Mouse (Mus musculus) lung, embryonic 14.5 days (tissue): ENCODE measurements at regions not wholly inside any gene's neighbourhood (a gene's known extent, or its start where the extent isn't known, plus 50 kb on each side); places are given as distances from the start of the nearest gene placed in this dataset.

ENCODE experiments used
- ATAC-seq: fragments of 200-750 bp; cut with Nextera tagmentation; 2 replicates; pipeline ENCODE4 v1.8.0; 2017; ENCODE audit warnings: mild to moderate bottlenecking, moderate TSS enrichment, moderate library complexity; ENCODE audit not compliant: insufficient read depth
- DNase-seq: peaks from one replicate; pipeline ENCODE4 v3.0.0-alpha.2; 2015
- H3K27ac ChIP-seq: fragments of 300-500 bp; sonication (generic); 2 replicates; pipeline ENCODE4 v1.5.1; 2014; ENCODE audit warnings: low read depth, mild to moderate bottlenecking, moderate library complexity
- H3K27me3 ChIP-seq: fragments of 300-500 bp; sonication (generic); 2 replicates; pipeline ENCODE4 v1.6.1; 2014; ENCODE audit warnings: low read length, control low read depth; ENCODE audit not compliant: insufficient read depth
- H3K36me3 ChIP-seq: fragments of 300-500 bp; sonication (generic); 2 replicates; pipeline ENCODE4 v1.6.1; 2014; ENCODE audit warnings: control low read depth; ENCODE audit not compliant: insufficient read depth
- H3K4me1 ChIP-seq: fragments of 300-500 bp; sonication (generic); 2 replicates; pipeline ENCODE4 v1.6.1; 2014; ENCODE audit warnings: antibody characterized with exemption, control low read depth; ENCODE audit not compliant: insufficient read depth
- H3K4me2 ChIP-seq: fragments of 300-500 bp; sonication (generic); 2 replicates; pipeline ENCODE4 v1.6.1; 2014; ENCODE audit warnings: mild to moderate bottlenecking
- H3K4me3 ChIP-seq: fragments of 300-500 bp; sonication (generic); 2 replicates; pipeline ENCODE4 v1.5.1; 2014; ENCODE audit warnings: low read depth, low read length
- H3K9ac ChIP-seq: fragments of 300-500 bp; sonication (generic); 2 replicates; pipeline ENCODE4 v1.6.1; 2014
- H3K9me3 ChIP-seq: fragments of 300-500 bp; sonication (generic); 2 replicates; pipeline ENCODE4 v1.6.1; 2016; ENCODE audit warnings: low read depth, low read length, control low read depth
- CTCF ChIP-seq: IDR thresholded peaks from 2 replicates; pipeline ENCODE4 v1.5.1; 2016; ENCODE audit warnings: antibody characterized with exemption, low read depth
- WGBS: fragments of 180-500 bp; shearing (Covaris S2); extraction: QIAGEN DNeasy Blood & Tissue Kit; methylation state at CpG from one replicate; pipeline ENCODE4 v1.1.7; 2014; 5-methylcytosine and 5-hydroxymethylcytosine counted together

DNA sequence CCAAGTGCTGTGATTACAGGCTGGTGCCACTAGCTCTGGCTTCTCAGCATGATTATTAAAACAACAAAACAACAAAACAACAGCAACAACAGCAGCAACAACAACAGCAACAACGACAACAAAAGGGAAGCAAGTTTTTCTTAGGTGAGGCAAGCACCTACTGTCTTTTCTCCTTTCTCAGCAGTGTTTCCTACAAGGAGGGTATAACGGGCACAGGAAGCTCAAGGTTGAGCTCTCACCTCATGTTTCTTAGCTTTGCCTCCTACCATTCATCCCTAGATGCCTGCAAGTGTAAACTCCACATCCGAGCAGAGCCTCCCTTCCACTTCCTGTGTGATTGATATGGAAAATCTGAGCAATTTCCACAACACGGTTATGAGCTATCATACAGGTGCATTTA, 128.1 kb upstream of the Mpdz start:
- 50% methylated on average over 4 of the region's 4 CpGs for WGBS

DNA sequence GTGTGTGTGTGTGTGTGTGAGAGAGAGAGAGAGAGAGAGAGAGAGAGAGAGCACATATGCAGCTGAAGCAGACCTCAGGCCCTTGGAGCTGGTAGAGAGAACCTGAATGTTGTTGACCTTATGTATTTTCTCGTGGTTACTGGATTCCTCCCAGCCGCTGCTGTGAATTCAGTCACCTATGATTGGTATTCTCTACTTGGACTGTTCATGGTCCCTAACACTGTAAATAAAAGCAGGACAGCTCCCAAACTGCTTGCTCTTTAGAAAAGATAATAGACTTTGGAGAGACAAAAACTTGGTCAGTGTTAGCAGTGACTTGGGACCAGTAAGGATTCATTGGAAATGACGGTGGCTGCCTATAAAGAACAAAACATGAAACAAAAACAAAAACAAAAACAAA, 126.9 kb upstream of the Mpdz start:
- 80% methylated on average over 3 of the region's 3 CpGs for WGBS
- no peak for ATAC-seq

More for the DNA sequence above, 128.1 kb upstream of the Mpdz start:
- TF ChIP-seq CTCF, result no peak
- DNase-seq (no peak), ATAC-seq (no peak)
- Histone ChIP-seq H3K27ac (no peak overlapping the region), H3K9ac (no peak overlapping the region), H3K9me3 (no peaks in the 10 kb centered on the region), H3K4me1 (peaks cover 7% of the 10 kb centered on the region), H3K27me3 (no peaks in the 10 kb centered on the region), H3K4me3 (no peak overlapping the region), H3K36me3 (no peaks in the 10 kb centered on the region), H3K4me2 (no peak overlapping the region)

DNA sequence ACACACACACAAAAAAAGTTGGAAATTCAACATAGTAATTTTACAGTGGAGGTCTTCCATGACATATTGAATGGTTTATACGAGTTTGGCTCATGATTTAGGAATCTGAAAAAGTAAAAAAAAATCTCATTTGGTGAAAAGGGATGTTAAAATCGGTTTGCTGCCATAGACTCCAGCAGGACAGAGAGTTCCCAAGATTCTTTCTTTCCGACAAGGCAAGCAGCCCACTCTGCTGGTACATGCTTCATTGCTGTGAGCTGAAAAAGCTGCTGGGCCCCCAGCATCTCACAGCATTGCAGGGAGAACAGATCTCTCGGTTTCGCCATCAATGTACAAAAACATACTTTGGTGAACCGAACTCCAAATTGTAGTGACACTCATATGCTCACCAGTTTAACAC, 125.8 kb upstream of the Mpdz start:
- H3K9me3 ChIP-seq, result no peaks in the 10 kb centered on the region
- H3K4me1 ChIP-seq, result peaks cover 11% of the 10 kb centered on the region
- H3K27me3 ChIP-seq, result no peaks in the 10 kb centered on the region
- H3K4me2 ChIP-seq, result no peak overlapping the region
- no peak overlapping the region for H3K9ac ChIP-seq
- H3K36me3 ChIP-seq, result no peaks in the 10 kb centered on the region
- WGBS, result 70% methylated on average over 6 of the region's 6 CpGs
- DNase-seq, result no peak
- no peak overlapping the region; the same call in 1 of the 2 replicates for H3K27ac ChIP-seq
- TF ChIP-seq CTCF, result no peak
- no peak for ATAC-seq
- H3K4me3 ChIP-seq, result no peak overlapping the region

More for the DNA sequence above, 126.9 kb upstream of the Mpdz start:
- no peaks in the 10 kb centered on the region for H3K9me3 ChIP-seq
- no peaks in the 10 kb centered on the region for H3K36me3 ChIP-seq
- peaks cover 11% of the 10 kb centered on the region for H3K4me1 ChIP-seq
- DNase-seq, result no peak
- no peak for TF ChIP-seq CTCF
- no peak overlapping the region for H3K27ac ChIP-seq
- no peaks in the 10 kb centered on the region for H3K27me3 ChIP-seq
- no peak overlapping the region for H3K4me3 ChIP-seq
- H3K9ac ChIP-seq, result no peak overlapping the region
- no peak overlapping the region for H3K4me2 ChIP-seq

DNA sequence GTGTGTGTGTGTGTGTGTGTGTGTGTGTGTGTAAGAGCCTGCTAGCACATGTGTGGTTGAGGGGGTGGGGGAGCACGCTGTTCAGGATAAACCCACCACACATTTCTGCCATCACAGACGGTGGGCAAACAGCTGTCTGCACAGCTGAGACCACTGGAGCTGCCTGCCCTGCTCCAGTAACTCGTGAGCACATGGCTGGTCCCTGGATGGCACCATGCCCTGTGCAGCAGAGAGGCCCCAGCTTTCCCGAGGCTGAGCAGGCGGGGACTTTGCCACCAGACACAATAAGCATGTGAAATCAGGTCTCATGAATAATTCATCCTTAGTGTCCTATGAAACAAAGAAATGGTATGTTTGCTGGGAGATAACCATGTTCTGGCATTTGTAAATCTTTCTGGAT, 125.3 kb upstream of the Mpdz start:
- H3K9me3 ChIP-seq, result no peaks in the 10 kb centered on the region
- DNase-seq, result no peak
- H3K9ac ChIP-seq, result no peak overlapping the region
- TF ChIP-seq CTCF, result no peak
- no peaks in the 10 kb centered on the region for H3K36me3 ChIP-seq
- H3K4me1 ChIP-seq, result peaks cover 11% of the 10 kb centered on the region
- no peak overlapping the region for H3K4me2 ChIP-seq
- 48% methylated on average over 5 of the region's 5 CpGs for WGBS
- ATAC-seq, result no peak
- H3K27me3 ChIP-seq, result no peaks in the 10 kb centered on the region
- H3K27ac ChIP-seq, result no peak overlapping the region
- no peak overlapping the region for H3K4me3 ChIP-seq

DNA sequence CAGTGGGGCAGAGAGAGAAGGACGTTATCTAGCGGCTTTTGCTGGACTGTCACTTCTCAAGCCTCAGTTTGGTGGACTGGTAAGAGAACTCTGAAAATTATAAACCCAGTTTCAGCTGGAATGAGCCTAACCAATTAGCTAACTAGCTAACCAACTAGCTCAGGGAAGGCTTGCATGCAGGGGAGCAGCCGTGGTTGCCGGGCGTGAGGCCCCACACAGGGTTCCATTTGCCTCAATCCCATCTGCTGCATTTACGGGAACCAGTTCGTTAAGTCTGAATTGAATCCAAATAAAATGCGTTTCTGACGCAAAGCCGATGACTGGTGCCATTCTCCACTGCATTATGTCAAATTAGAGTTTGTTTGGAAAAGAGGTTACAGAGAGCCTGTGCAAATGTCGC, 123.9 kb upstream of the Mpdz start:
- no peak overlapping the region for H3K4me3 ChIP-seq
- H3K9me3 ChIP-seq, result no peaks in the 10 kb centered on the region
- 59% methylated on average over 11 of the region's 11 CpGs for WGBS
- peak overlapping the region; percentile 18 for H3K4me2 ChIP-seq
- ATAC-seq (no peak), DNase-seq (peak; percentile 43)
- no peak for TF ChIP-seq CTCF
- peaks cover 16% of the 10 kb centered on the region for H3K4me1 ChIP-seq
- peak overlapping the region; percentile 79 for H3K27ac ChIP-seq
- no peaks in the 10 kb centered on the region for H3K27me3 ChIP-seq
- H3K9ac ChIP-seq, result no peak overlapping the region
- H3K36me3 ChIP-seq, result no peaks in the 10 kb centered on the region

DNA sequence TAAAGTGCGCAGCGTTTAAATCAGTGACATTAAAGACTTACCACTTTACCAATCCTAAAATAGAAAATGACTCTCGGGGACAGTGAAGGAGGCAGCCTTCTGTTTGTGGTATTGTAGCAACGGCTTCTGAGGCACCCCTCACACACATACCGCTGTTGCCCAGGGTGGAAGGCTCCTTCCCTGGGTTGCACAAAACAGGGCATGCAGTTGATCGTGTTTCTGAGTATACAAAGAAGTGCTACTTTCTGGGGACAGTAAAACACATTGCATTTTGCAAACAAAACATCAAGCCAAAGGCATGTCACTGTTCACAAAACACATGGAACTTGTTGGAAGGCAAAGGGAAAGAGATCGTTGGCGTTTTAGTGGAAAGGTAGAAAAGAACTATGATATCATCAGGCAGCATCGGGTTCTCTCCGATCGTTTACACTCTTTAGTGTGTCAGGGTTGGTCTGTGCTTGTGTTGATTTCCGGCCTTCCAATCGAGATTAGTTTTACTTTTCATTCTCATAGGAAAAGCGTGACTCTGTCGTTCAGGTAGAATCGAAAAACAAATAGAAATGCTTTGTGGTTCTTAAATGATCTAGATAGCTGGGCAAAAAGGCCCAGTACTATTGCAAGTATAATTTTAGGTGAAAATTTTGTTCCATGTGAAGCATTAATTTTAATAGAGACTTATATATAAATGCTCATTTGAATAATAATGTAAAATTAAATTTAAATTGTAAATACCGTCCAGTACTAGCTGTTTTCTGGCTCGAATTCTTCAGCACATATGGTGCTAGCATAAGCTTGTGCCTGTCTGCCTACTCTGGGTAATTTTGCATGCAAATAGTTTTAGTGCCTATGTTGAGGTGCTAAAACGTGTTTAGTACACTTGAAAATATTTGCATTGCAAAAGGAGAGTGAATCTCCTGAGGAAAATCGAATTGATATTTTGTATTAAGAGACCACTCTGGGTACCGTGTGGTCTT, 123.1 kb upstream of the Mpdz start:
- Histone ChIP-seq H3K4me2 (no peak overlapping the region), H3K27ac (peak overlapping the region; percentile 79), H3K9ac (peak overlapping the region; percentile 30; the same call in 1 of the 2 replicates), H3K27me3 (no peaks in the 10 kb centered on the region), H3K36me3 (no peaks in the 10 kb centered on the region), H3K4me1 (peaks cover 20% of the 10 kb centered on the region), H3K4me3 (no peak overlapping the region), H3K9me3 (no peaks in the 10 kb centered on the region)
- DNase-seq (no peak), ATAC-seq (no peak)
- TF ChIP-seq CTCF, result no peak
- WGBS, result 66% methylated on average over 21 of the region's 21 CpGs

DNA sequence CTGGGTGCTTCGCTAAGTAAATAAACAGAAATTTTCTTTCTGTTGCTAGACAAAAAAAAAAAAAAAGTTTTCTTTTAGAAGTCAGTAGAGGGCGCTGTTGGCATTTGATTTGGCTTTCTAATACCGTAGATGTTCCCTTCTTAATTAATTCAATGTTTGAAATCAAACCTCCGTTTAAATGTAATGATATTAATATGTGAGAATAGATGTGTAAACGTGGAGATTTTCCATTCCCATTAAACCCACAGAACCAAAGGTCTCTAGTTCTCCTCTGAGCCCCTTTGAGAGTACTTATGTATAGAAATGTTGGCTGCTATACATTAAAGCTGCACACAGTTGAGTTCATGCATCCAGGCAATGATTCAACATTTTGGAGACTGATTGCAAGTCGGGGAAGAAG, 121.8 kb upstream of the Mpdz start:
- H3K4me3 ChIP-seq, result no peak overlapping the region
- no peak overlapping the region for H3K9ac ChIP-seq
- peak; percentile 63 for TF ChIP-seq CTCF
- H3K36me3 ChIP-seq, result no peaks in the 10 kb centered on the region
- H3K27me3 ChIP-seq, result no peaks in the 10 kb centered on the region
- no peaks in the 10 kb centered on the region for H3K9me3 ChIP-seq
- peak overlapping the region; percentile 67; the same call in 1 of the 2 replicates for H3K27ac ChIP-seq
- peak; percentile 84 for DNase-seq
- peak overlapping the region; percentile 21 for H3K4me2 ChIP-seq
- 3% methylated on average over 6 of the region's 6 CpGs for WGBS
- ATAC-seq, result no peak
- H3K4me1 ChIP-seq, result peaks cover 20% of the 10 kb centered on the region
